Mouse (Mus musculus) kidney, adult 2 months (tissue): ENCODE data around the gene Lrat.

Experiments
- CTCF ChIP-seq: fragments of 200-500 bp; conservative IDR thresholded peaks from 2 replicates; pipeline ENCODE4 v1.5.1; 2011; ENCODE audit warnings: low read depth, mild to moderate bottlenecking, control low read depth, low read length, moderate library complexity, mixed read lengths; ENCODE audit not compliant: insufficient read depth, insufficient read length
- POLR2A ChIP-seq: fragments of 200-500 bp; IDR thresholded peaks from one replicate; pipeline ENCODE4 v1.6.1; 2011; ENCODE audit warnings: low read depth, low read length, control low read depth

GRCm38 (mm10) chr3:82946375-82947107, 42.8 kb upstream of the Lrat start:
- TF ChIP-seq CTCF (no peak), POLR2A (no peak)
